Mouse (Mus musculus) ovary, postnatal 36 days (tissue): Measurements from ENCODE around the gene Lrba.

Experiments used
- DNase-seq: peaks from one replicate; pipeline ENCODE4 v3.0.0; 2022; ENCODE audit warnings: low spot score, mixed read lengths

Lrba gene

DNA sequence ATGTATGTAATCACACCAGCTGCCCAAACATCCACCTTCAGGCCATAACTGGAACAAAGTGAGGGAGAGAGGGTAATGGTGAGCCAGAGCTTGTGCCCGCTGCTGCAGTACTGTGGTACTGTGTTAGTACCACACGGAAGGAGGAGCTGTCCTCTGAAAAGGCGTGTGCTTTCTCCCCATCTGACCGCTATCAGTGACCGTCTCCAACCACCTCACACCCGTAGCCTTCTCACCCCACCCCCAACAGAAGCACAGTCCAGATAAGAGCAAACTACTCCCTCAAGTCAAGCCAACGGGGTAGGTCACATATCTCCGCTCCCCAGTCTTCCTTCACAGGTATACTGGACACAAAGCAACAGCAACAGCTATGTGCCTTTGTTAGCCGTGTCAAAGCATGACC is 574.6 kb downstream of the Lrba start:
- no peak for DNase-seq

DNA sequence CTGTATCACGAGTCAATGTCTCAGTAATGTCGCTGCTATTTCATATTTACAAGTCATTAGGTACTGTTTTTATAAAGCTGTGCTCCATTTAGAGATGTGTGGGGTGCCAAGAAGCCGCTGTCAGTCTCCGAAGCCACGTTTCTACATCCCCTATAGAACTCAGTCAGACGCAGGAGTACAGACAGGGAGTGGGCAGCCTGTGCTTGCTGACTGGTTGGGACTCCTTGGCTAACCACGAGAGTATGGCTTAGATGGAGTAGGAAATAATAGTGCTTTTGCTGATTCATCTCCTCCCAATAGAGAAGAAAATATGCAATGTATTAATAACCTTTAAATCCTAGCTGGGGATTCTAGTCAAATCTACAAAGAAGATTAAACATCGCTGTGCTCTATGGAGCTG is 576.4 kb downstream of the Lrba start:
- DNase-seq, result no peak

DNA sequence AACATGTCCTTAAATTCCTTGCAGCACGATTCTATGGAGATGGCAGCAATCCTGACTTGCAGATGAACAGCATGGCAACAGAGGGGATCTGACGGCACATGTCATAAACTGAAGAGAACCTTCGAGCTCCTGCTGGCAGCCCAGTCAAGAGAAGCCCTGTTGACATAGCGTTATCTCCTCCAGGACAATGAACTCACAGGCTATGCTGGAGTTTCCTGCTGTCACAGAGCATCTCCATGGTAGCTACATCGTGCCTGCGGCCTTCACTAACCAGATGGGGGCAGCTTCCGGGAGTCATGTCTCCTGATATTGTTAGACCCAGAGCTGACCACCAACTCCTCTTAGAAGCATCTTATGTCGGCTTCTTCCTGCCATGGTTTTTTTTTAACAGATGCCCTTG is 578.3 kb downstream of the Lrba start:
- DNase-seq, result no peak

GRCm38 (mm10) chr3:86804265-86804664 is 579.8 kb downstream of the Lrba start:
- no peak for DNase-seq

GRCm38 (mm10) chr3:86806834-86807233 is 582.4 kb downstream of the Lrba start:
- DNase-seq, result no peak

- no peak for DNase-seq
Observed at GRCm38 (mm10) chr3:86807750-86808467, 583.4 kb downstream of the Lrba start.

GRCm38 (mm10) chr3:86809199-86809598 is 584.7 kb downstream of the Lrba start:
- no peak for DNase-seq

GRCm38 (mm10) chr3:86809646-86810045 is 585.2 kb downstream of the Lrba start:
- no peak for DNase-seq

DNA sequence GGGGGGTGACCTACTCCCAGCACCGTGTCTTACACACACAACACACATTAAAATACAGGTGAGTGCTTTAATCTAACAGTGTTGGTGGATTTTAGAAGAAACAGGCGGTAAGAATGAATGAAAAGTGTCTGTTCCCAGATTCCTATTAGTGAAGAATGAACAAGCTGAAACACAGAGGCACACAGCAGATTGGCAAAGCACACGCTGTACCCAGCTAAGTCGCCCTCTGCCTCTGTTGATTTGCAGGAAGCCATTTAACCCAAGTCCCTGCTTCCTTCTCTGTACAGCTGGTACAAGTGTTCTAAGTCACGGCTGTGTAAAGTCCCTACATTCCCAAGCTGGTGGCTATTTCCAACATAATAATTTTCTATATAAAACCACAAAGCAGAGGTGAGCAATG is 586.4 kb downstream of the Lrba start:
- DNase-seq, result no peak

DNA sequence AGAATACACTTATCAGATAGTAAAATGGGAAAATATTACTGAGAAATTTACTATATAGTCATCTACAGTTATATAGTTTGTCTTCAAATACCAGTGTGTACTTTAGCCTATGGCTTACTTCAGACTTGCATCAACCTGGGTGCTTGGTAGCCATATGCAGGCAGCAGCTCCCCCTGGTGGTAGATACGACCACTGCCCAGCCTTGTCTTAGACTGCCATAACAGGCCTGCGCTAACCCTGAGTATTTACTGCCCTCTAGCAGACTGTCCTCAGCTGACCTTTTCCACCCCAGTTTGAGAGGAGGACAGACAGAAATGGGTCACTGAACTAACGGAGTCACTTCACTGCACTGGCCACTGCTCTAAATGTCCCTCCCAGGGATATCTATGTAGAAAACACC is 588.2 kb downstream of the Lrba start:
- peak; percentile 70 for DNase-seq

DNA sequence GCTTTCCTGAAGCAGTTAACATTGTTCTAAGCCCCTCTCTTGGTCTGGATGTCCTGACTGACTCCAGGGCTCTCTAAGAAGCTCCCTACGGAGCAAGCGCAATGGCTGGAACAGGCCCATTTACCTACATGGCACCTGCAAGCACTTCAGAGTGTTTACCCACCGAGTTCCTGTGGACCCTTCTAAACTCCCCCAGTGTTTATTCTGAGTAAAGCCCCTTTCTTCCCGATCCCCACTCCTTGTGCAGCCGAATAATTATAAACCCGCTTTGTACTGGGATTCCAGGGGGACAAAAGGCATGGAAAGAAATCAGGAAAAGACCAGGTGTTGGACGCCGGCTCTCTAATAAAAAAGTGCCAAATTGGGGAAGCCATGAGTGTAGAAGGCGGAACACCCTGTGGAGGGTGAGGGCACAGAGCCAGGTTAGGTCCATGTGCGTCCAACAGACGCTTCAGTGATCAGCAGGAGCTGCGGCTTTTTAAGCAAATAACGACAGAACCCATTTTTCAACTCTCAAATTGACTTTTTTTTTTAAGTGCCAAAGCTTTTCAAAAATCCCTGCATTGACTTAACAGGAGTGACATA is 593.6 kb downstream of the Lrba start:
- DNase-seq, result no peak

GRCm38 (mm10) chr3:86819372-86819771 is 594.9 kb downstream of the Lrba start:
- no peak for DNase-seq

GRCm38 (mm10) chr3:86820344-86820743 is 595.9 kb downstream of the Lrba start:
- no peak for DNase-seq

- no peak for DNase-seq
Observed at GRCm38 (mm10) chr3:86821383-86821782, 596.9 kb downstream of the Lrba start.

- DNase-seq, result no peak
Observed at GRCm38 (mm10) chr3:86827506-86827905, 603.0 kb downstream of the Lrba start.

GRCm38 (mm10) chr3:86832115-86832514 is 607.6 kb downstream of the Lrba start:
- DNase-seq, result no peak
